Mouse (Mus musculus): ENCODE data around the gene Cd164. TPM values are rescaled to one million over a fixed set of nuclear protein-coding genes. Genes with fewer than 3 reads are reported as not detected.
A peak's percentile ranks its signal among the peaks of the same experiment; 100 is the strongest.

The Cd164 gene
- polyA plus RNA-seq, 1 experiment from 2014 or later: 185 TPM

- Histone ChIP-seq H3K9ac (no peak overlapping the region), H3K36me3 (no peaks in the 10 kb centered on the region), H3K4me2 (replicated peaks) (no peak overlapping the region), H3K4me1 (peaks cover 20% of the 10 kb centered on the region), H3K27me3 (no peaks in the 10 kb centered on the region), H3K27ac (replicated peaks) (peak overlapping the region; percentile 77), H3K9me3 (replicated peaks) (peaks cover 4% of the 10 kb centered on the region), H3K4me3 (replicated peaks) (no peak overlapping the region)
- WGBS: 23% methylated on average over 14 of the region's 14 CpGs
- peak; percentile 82 for ATAC-seq (ENCODE audit: insufficient number of reproducible peaks, low FRiP score, low TSS enrichment, low read depth)
These were observed 33.8 kb downstream of the Cd164 start for GRCm38 (mm10) chr10:41552847-41553589.

GRCm38 (mm10) chr10:41553711-41554110, 34.5 kb downstream of the Cd164 start:
- Histone ChIP-seq H3K36me3 (no peaks in the 10 kb centered on the region), H3K9ac (no peak overlapping the region), H3K9me3 (replicated peaks) (peaks cover 4% of the 10 kb centered on the region), H3K4me3 (replicated peaks) (no peak overlapping the region), H3K4me2 (replicated peaks) (no peak overlapping the region), H3K27me3 (no peaks in the 10 kb centered on the region), H3K4me1 (peaks cover 20% of the 10 kb centered on the region), H3K27ac (replicated peaks) (peak overlapping the region; percentile 77)
- ATAC-seq (ENCODE audit: insufficient number of reproducible peaks, low FRiP score, low TSS enrichment, low read depth): no peak
- 60% methylated on average over 4 of the region's 4 CpGs for WGBS

- H3K4me1 ChIP-seq: peaks cover 20% of the 10 kb centered on the region
- H3K9me3 ChIP-seq (replicated peaks): peaks cover 5% of the 10 kb centered on the region; the same call in 1 of the 2 replicates
- no peaks in the 10 kb centered on the region for H3K27me3 ChIP-seq
- H3K27ac ChIP-seq (replicated peaks): no peak overlapping the region
- no peaks in the 10 kb centered on the region for H3K36me3 ChIP-seq
- H3K4me2 ChIP-seq (replicated peaks): no peak overlapping the region
- no peak overlapping the region for H3K9ac ChIP-seq
- no peak for ATAC-seq (ENCODE audit: insufficient number of reproducible peaks, low FRiP score, low TSS enrichment, low read depth)
- H3K4me3 ChIP-seq (replicated peaks): no peak overlapping the region
- 67% methylated on average over 3 of the region's 3 CpGs for WGBS
These were observed 35.9 kb downstream of the Cd164 start for GRCm38 (mm10) chr10:41555081-41555480.

- H3K4me2 ChIP-seq (replicated peaks): no peak overlapping the region
- whole genome bisulfite sequencing: 86% methylated on average over 1 of the region's 1 CpGs
- no peak overlapping the region for H3K9ac ChIP-seq
- H3K27me3 ChIP-seq: no peaks in the 10 kb centered on the region
- H3K4me1 ChIP-seq: peaks cover 4% of the 10 kb centered on the region
- H3K4me3 ChIP-seq (replicated peaks): no peak overlapping the region
- H3K27ac ChIP-seq (replicated peaks): no peak overlapping the region
- ATAC-seq (ENCODE audit: insufficient number of reproducible peaks, low FRiP score, low TSS enrichment, low read depth): no peak
- H3K9me3 ChIP-seq (replicated peaks): peaks cover 9% of the 10 kb centered on the region; the same call in 1 of the 2 replicates
- H3K36me3 ChIP-seq: no peaks in the 10 kb centered on the region
These were observed 39.2 kb downstream of the Cd164 start for GRCm38 (mm10) chr10:41558401-41558800.

GRCm38 (mm10) chr10:41561701-41562395, 42.6 kb downstream of the Cd164 start:
- ATAC-seq (ENCODE audit: insufficient number of reproducible peaks, low FRiP score, low TSS enrichment, low read depth): no peak

GRCm38 (mm10) chr10:41565141-41565540, 45.9 kb downstream of the Cd164 start:
- H3K9me3 ChIP-seq (replicated peaks): 0 out of 2 replicates have a peak, but pooled peaks cover 3% of the 10 kb centered on the region
- H3K36me3 ChIP-seq: no peaks in the 10 kb centered on the region
- H3K27me3 ChIP-seq: no peaks in the 10 kb centered on the region
- no peak for ATAC-seq (ENCODE audit: insufficient number of reproducible peaks, low FRiP score, low TSS enrichment, low read depth)
- no peak overlapping the region for H3K9ac ChIP-seq
- peaks cover 9% of the 10 kb centered on the region for H3K4me1 ChIP-seq
- 44% methylated on average over 5 of the region's 5 CpGs for WGBS
- no peak overlapping the region for H3K27ac ChIP-seq (replicated peaks)
- no peak overlapping the region for H3K4me2 ChIP-seq (replicated peaks)
- no peak overlapping the region for H3K4me3 ChIP-seq (replicated peaks)

More at GRCm38 (mm10) chr10:41561701-41562395, 42.6 kb downstream of the Cd164 start:
- Histone ChIP-seq H3K36me3 (no peaks in the 10 kb centered on the region), H3K4me1 (peaks cover 9% of the 10 kb centered on the region), H3K9me3 (replicated peaks) (peaks cover 9% of the 10 kb centered on the region; the same call in 1 of the 2 replicates), H3K27me3 (no peaks in the 10 kb centered on the region), H3K27ac (replicated peaks) (no peak overlapping the region), H3K4me2 (replicated peaks) (no peak overlapping the region), H3K4me3 (replicated peaks) (no peak overlapping the region), H3K9ac (no peak overlapping the region)
- 93% methylated on average over 10 of the region's 10 CpGs for WGBS

- no peak overlapping the region for H3K4me3 ChIP-seq (replicated peaks)
- no peak for ATAC-seq (ENCODE audit: insufficient number of reproducible peaks, low FRiP score, low TSS enrichment, low read depth)
- WGBS: 30% methylated on average over 3 of the region's 3 CpGs
These were observed 49.1 kb downstream of the Cd164 start for GRCm38 (mm10) chr10:41568306-41568705.

GRCm38 (mm10) chr10:41571065-41571464, 51.9 kb downstream of the Cd164 start:
- Histone ChIP-seq H3K9ac (no peak overlapping the region), H3K27me3 (no peaks in the 10 kb centered on the region), H3K4me3 (replicated peaks) (no peak overlapping the region), H3K9me3 (replicated peaks) (no peaks in the 10 kb centered on the region), H3K4me1 (peaks cover 16% of the 10 kb centered on the region), H3K27ac (replicated peaks) (no peak overlapping the region), H3K4me2 (replicated peaks) (no peak overlapping the region), H3K36me3 (no peaks in the 10 kb centered on the region)
- no peak for ATAC-seq (ENCODE audit: insufficient number of reproducible peaks, low FRiP score, low TSS enrichment, low read depth)
- 78% methylated on average over 4 of the region's 4 CpGs for WGBS

More at GRCm38 (mm10) chr10:41568306-41568705, 49.1 kb downstream of the Cd164 start:
- no peak overlapping the region for H3K9ac ChIP-seq
- no peaks in the 10 kb centered on the region for H3K9me3 ChIP-seq (replicated peaks)
- no peak overlapping the region for H3K27ac ChIP-seq (replicated peaks)
- peaks cover 21% of the 10 kb centered on the region for H3K4me1 ChIP-seq
- no peaks in the 10 kb centered on the region for H3K36me3 ChIP-seq
- no peak overlapping the region for H3K4me2 ChIP-seq (replicated peaks)
- no peaks in the 10 kb centered on the region for H3K27me3 ChIP-seq

GRCm38 (mm10) chr10:41572274-41572673, 53.1 kb downstream of the Cd164 start:
- peaks cover 13% of the 10 kb centered on the region; the same call in 1 of the 2 replicates for H3K4me1 ChIP-seq
- no peak overlapping the region for H3K9ac ChIP-seq
- H3K27ac ChIP-seq (replicated peaks): no peak overlapping the region
- no peaks in the 10 kb centered on the region for H3K27me3 ChIP-seq
- no peak for ATAC-seq (ENCODE audit: insufficient number of reproducible peaks, low FRiP score, low TSS enrichment, low read depth)
- no peak overlapping the region for H3K4me2 ChIP-seq (replicated peaks)
- H3K4me3 ChIP-seq (replicated peaks): no peak overlapping the region
- WGBS: 65% methylated on average over 4 of the region's 4 CpGs
- no peaks in the 10 kb centered on the region for H3K9me3 ChIP-seq (replicated peaks)
- no peaks in the 10 kb centered on the region for H3K36me3 ChIP-seq

- Histone ChIP-seq H3K4me2 (replicated peaks) (no peak overlapping the region), H3K27ac (replicated peaks) (no peak overlapping the region), H3K4me1 (peaks cover 13% of the 10 kb centered on the region; the same call in 1 of the 2 replicates), H3K9me3 (replicated peaks) (no peaks in the 10 kb centered on the region), H3K27me3 (no peaks in the 10 kb centered on the region), H3K4me3 (replicated peaks) (no peak overlapping the region), H3K9ac (no peak overlapping the region), H3K36me3 (no peaks in the 10 kb centered on the region)
- ATAC-seq (ENCODE audit: insufficient number of reproducible peaks, low FRiP score, low TSS enrichment, low read depth): 0 out of 2 replicates have a peak, but pooled peaks have one; percentile 22
- WGBS: 18% methylated on average over 6 of the region's 6 CpGs
These were observed 54.0 kb downstream of the Cd164 start for GRCm38 (mm10) chr10:41573190-41573589.

- WGBS: 53% methylated on average over 8 of the region's 8 CpGs
- no peak overlapping the region for H3K4me3 ChIP-seq (replicated peaks)
- no peaks in the 10 kb centered on the region for H3K27me3 ChIP-seq
- H3K4me1 ChIP-seq: peaks cover 13% of the 10 kb centered on the region; the same call in 1 of the 2 replicates
- H3K27ac ChIP-seq (replicated peaks): peak overlapping the region; percentile 17
- H3K9ac ChIP-seq: no peak overlapping the region
- no peak overlapping the region for H3K4me2 ChIP-seq (replicated peaks)
- H3K36me3 ChIP-seq: no peaks in the 10 kb centered on the region
- H3K9me3 ChIP-seq (replicated peaks): no peaks in the 10 kb centered on the region
- ATAC-seq (ENCODE audit: insufficient number of reproducible peaks, low FRiP score, low TSS enrichment, low read depth): peak; percentile 32
These were observed 56.5 kb downstream of the Cd164 start for GRCm38 (mm10) chr10:41575451-41576327.
